Comparison of ENCODE assay signal across 8 mouse cellular contexts in the genomic region with DNA sequence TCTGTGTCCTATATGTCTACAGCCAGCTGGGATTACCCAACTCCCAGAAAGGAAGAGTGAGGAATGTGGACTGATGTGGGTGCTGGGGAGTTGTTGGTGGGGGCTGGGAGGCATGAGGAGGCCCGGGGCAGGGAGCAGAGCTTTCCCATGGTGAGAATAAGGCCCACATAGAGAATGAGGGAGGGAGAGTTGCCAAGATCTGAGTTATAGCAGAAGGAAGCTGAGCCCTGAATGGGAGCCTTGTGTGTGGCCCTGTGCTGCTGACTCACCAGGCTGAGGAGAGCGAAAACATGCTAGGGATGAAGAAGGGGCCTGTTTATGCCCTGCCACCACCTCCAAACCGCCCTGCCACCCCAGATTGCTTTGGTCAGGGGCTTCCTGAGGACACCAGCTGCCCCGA. TPM values are rescaled to one million over a fixed set of nuclear protein-coding genes. Genes with fewer than 3 reads are reported as not detected.
DNase-seq lines count a peak whose midpoint lies in the region; ATAC-seq and TF ChIP-seq lines count a peak whose summit lies in the region.

No protein-coding gene starts in this region.

- no peak overlapping the region for H3K4me3 ChIP-seq in testis, adult 2 months (ENCODE audit: control insufficient read depth, low read depth, low read length)
- H3K4me3 ChIP-seq in hindbrain, embryonic 11.5 days (ENCODE audit: low read depth, low read length) = no peak overlapping the region
- H3K4me3 ChIP-seq in limb, embryonic 12.5 days (replicated peaks) = no peak overlapping the region

- no peak overlapping the region for H3K9ac ChIP-seq in hindbrain, embryonic 11.5 days (ENCODE audit: low read depth, low read length)
- H3K9ac ChIP-seq in limb, embryonic 12.5 days (replicated peaks) = no peak overlapping the region

- peak; percentile 11 to 15 for DNase-seq in cerebellum, adult 18-20 months
- no peak for DNase-seq in testis, postnatal 10 days (ENCODE audit: low spot score)
- DNase-seq in hindbrain, embryonic 11.5 days (ENCODE audit: low spot score) = no peak
- DNase-seq in right cerebral cortex, postnatal 4 days = peak; percentile 18
- DNase-seq in thymus, adult 18-20 months = no peak

- H3K4me1 ChIP-seq in testis, adult 2 months (ENCODE audit: control insufficient read depth, insufficient read depth, low read length) = peaks cover 8% of the 10 kb centered on the region
- H3K4me1 ChIP-seq in hindbrain, embryonic 11.5 days (replicated peaks; ENCODE audit: control insufficient read depth, insufficient read depth, low read length) = no peaks in the 10 kb centered on the region
- H3K4me1 ChIP-seq in limb, embryonic 12.5 days (replicated peaks) = peaks cover 29% of the 10 kb centered on the region

- no peak for TF ChIP-seq POLR2A in testis, adult 2 months (IDR thresholded peaks at IDR 0.05; ENCODE audit: control insufficient read depth, low read depth, low read length)

- no peak overlapping the region for H3K4me2 ChIP-seq in hindbrain, embryonic 11.5 days (replicated peaks; ENCODE audit: low read depth, low read length)
- H3K4me2 ChIP-seq in limb, embryonic 12.5 days = peak overlapping the region; percentile 15; the same call in 1 of the 2 replicates

- 60% methylated on average over 4 of the region's 4 CpGs for WGBS in hindbrain, embryonic 11.5 days
- WGBS in limb, embryonic 12.5 days = 37% methylated on average over 4 of the region's 4 CpGs

- no peak for TF ChIP-seq CTCF in testis, adult 2 months (IDR thresholded peaks at IDR 0.05; ENCODE audit: control insufficient read depth, insufficient read depth, insufficient replicate concordance, low read depth, low read length)

- ATAC-seq in cerebellum, adult (ENCODE audit: insufficient number of reproducible peaks, low FRiP score, low TSS enrichment) = no peak
- 0 out of 2 replicates have a peak, but pooled peaks have one; percentile 11 for ATAC-seq in hindbrain, embryonic 11.5 days (ENCODE audit: low FRiP score)
- peak; percentile 57; the same call in 1 of the 2 replicates for ATAC-seq in limb, embryonic 12.5 days (ENCODE audit: insufficient number of reproducible peaks, insufficient read depth, low FRiP score, low TSS enrichment, low read depth)

- H3K27ac ChIP-seq in testis, adult 2 months (ENCODE audit: control insufficient read depth, insufficient read depth, low read depth, low read length) = peak overlapping the region; percentile 77; the same call in 1 of the 2 replicates
- no peak overlapping the region for H3K27ac ChIP-seq in hindbrain, embryonic 11.5 days (ENCODE audit: low read depth, low read length)
- H3K27ac ChIP-seq in limb, embryonic 12.5 days = peak overlapping the region; percentile 79

- no peaks in the 10 kb centered on the region for H3K9me3 ChIP-seq in hindbrain, embryonic 11.5 days (ENCODE audit: control insufficient read depth, low read length)
- H3K9me3 ChIP-seq in limb, embryonic 12.5 days = no peaks in the 10 kb centered on the region

- no peaks in the 10 kb centered on the region for H3K27me3 ChIP-seq in testis, adult 2 months (ENCODE audit: control insufficient read depth, insufficient read depth, low read length)
- H3K27me3 ChIP-seq in hindbrain, embryonic 11.5 days (ENCODE audit: control insufficient read depth, insufficient read depth, low read length) = no peaks in the 10 kb centered on the region
- no peaks in the 10 kb centered on the region for H3K27me3 ChIP-seq in limb, embryonic 12.5 days

- H3K36me3 ChIP-seq in testis, adult 2 months (ENCODE audit: control insufficient read depth, insufficient read depth, low read length) = no peaks in the 10 kb centered on the region
- H3K36me3 ChIP-seq in hindbrain, embryonic 11.5 days (ENCODE audit: control insufficient read depth, insufficient read depth, low read length) = no peaks in the 10 kb centered on the region
- no peaks in the 10 kb centered on the region for H3K36me3 ChIP-seq in limb, embryonic 12.5 days

RNA-seq across cellular contexts. Expression of a gene that starts 32.1 kb away (rescaled TPM):
- 1.5 and 1.7 TPM in 2 replicates for polyA plus RNA-seq in testis, adult 2 months (2012; rRNA removed)
- 1.8 and 2.1 TPM in 2 replicates for polyA plus RNA-seq in hindbrain, embryonic 11.5 days (2014; fragmentation: Nextera tagmentation; extraction: Ambion mirVana)
- polyA plus RNA-seq in limb, embryonic 12.5 days (2016; fragmentation: Nextera tagmentation; extraction: Ambion mirVana) = 0.69 and 0.70 TPM in 2 replicates

RNA-seq across cellular contexts. Expression of a gene that starts 59.1 kb away (rescaled TPM):
- polyA plus RNA-seq in testis, adult 2 months (2012; rRNA removed) = 7.4 and 7.6 TPM in 2 replicates
- 46.7 and 52.3 TPM in 2 replicates for polyA plus RNA-seq in hindbrain, embryonic 11.5 days (2014; fragmentation: Nextera tagmentation; extraction: Ambion mirVana)
- 43.6 and 46.2 TPM in 2 replicates for polyA plus RNA-seq in limb, embryonic 12.5 days (2016; fragmentation: Nextera tagmentation; extraction: Ambion mirVana)

Comparison
In these comparisons a context has a peak if more than half of its experiments do, and no peak if none do; other contexts are left out.
1. DNase-seq: peak in cerebellum, adult 18-20 months (2 of 2) and right cerebral cortex, postnatal 4 days (single experiment); none in testis, postnatal 10 days (single experiment), hindbrain, embryonic 11.5 days (single experiment) and thymus, adult 18-20 months (0 of 2).